Comparison of ENCODE assay signal across 25 mouse cellular contexts in the genomic region with DNA sequence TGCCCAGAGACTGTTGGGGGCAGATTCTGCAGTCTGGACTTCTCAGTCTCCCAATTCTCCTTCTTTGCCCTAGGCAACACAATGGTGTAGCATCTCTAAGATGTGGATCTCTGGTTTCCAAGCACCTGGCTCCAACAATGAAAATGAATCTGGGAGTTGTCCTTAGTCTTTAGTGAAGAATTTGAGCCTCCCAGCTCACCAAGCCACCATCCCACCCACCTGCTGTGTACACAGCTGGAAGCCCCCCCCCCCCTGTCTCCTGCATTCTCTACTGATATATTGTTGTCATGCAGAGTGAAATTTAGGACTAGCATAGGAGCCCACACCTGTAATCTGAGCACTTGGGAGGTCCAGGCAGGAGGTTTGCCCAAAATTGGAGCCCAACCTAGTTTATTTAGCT.
"Had no signal": no experiment of that assay in that cellular context is flagged by ENCODE, and none has a peak within 500 bp of the region (broad histone marks: within the 10 kb centered on the region; RNA-seq: fewer than 3 reads in every experiment).

No protein-coding gene starts in this region.

- H3K4me3 ChIP-seq: gastrocnemius, adult 2 months; heart, adult 2 months; heart, embryonic 13.5 days; heart, embryonic 15.5 days; hindbrain, embryonic 13.5 days; hindbrain, embryonic 15.5 days; limb, embryonic 13.5 days; limb, embryonic 15.5 days; liver, embryonic 13.5 days; liver, embryonic 15.5 days had no signal

- H3K9me3 ChIP-seq: heart, embryonic 13.5 days; heart, embryonic 15.5 days; hindbrain, embryonic 13.5 days; hindbrain, embryonic 15.5 days; limb, embryonic 13.5 days; limb, embryonic 15.5 days; liver, embryonic 13.5 days; liver, embryonic 15.5 days had no signal

- H3K9ac ChIP-seq: heart, embryonic 13.5 days; heart, embryonic 15.5 days; hindbrain, embryonic 13.5 days; hindbrain, embryonic 15.5 days; limb, embryonic 13.5 days; limb, embryonic 15.5 days; liver, embryonic 13.5 days; liver, embryonic 15.5 days had no signal

- DNase-seq: gastrocnemius, adult 2 months; gastrocnemius, postnatal 10 days; gastrocnemius, postnatal 25 days; heart, adult 11 months; heart, adult 2 months; heart, postnatal 14 days; heart, postnatal 36 days; kidney, adult 11 months; kidney, adult 2 months; kidney, adult 9 months; kidney, postnatal 14 days; layer of hippocampus, adult 9-11 months; layer of hippocampus, postnatal 36 days; left cerebral cortex, postnatal 4 days; liver, embryonic 13.5 days had no signal

- ATAC-seq: hindbrain, postnatal 0 days; intestine, embryonic 16.5 days had no signal

- H3K4me2 ChIP-seq: heart, embryonic 11.5 days; heart, embryonic 13.5 days; heart, embryonic 15.5 days; hindbrain, embryonic 13.5 days; hindbrain, embryonic 15.5 days; limb, embryonic 13.5 days; limb, embryonic 15.5 days; liver, embryonic 13.5 days; liver, embryonic 15.5 days had no signal

- H3K27ac ChIP-seq: gastrocnemius, adult 2 months; heart, adult 2 months; heart, embryonic 13.5 days; heart, embryonic 15.5 days; hindbrain, embryonic 13.5 days; hindbrain, embryonic 15.5 days; hindbrain, postnatal 0 days; limb, embryonic 13.5 days; limb, embryonic 15.5 days; liver, embryonic 13.5 days; liver, embryonic 15.5 days had no signal

- H3K36me3 ChIP-seq: heart, embryonic 13.5 days; heart, embryonic 15.5 days; hindbrain, embryonic 13.5 days; hindbrain, embryonic 15.5 days; limb, embryonic 13.5 days; limb, embryonic 15.5 days; liver, embryonic 13.5 days; liver, embryonic 15.5 days had no signal

- H3K27me3 ChIP-seq: heart, embryonic 15.5 days; hindbrain, embryonic 13.5 days; hindbrain, embryonic 15.5 days; limb, embryonic 13.5 days; limb, embryonic 15.5 days; liver, embryonic 13.5 days; liver, embryonic 15.5 days had no signal

- H3K4me1 ChIP-seq: hindbrain, embryonic 13.5 days; liver, embryonic 13.5 days; liver, embryonic 15.5 days had no signal
